Mouse (Mus musculus): ENCODE results near the gene Nol4l.

The Nol4l gene

DNA sequence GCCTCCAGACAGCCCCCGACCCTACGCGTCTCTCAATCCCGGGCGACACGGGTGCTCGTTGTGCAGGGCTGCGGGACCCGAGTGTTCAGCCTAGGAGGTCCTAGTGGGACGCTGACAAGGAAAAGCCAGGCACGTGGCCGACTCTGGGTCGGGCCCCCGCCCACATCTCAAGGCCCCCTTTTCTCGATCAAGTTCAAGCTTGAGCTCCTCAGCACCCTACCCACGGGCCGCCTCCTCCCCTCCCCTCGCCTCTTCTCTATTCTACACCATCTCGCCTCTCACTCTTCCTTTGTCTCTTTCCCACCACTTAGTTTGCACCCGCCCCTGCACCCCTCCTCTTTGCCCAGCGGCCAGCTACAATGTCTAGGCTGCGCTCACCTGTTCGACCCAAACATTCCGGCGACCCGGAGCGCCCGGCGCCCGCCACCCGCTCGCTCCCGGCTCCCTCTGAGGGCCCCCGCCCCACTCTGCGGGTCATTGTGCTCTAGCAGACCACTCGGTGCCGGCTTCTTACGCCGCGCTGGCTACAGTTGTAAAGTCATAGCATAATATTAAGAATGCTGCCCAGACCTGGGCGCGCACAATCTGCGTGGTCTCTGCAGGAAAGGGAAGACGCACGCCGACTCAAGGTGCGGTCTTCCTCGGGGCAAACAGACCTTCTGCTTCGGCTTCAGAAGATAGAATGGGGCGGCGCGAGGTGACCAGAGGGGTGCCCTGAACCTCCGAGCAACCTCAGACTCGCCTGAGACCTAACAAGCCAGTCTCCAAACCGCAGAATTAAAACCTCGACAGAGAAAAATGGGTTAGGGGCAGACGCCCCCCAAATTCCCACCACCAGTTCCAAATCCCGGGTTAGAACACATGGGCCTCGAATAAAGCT, 84.4 kb downstream of the Nol4l start:
- DNase-seq (ENCODE audit: low spot score in 2 of 2) = no peak

DNA sequence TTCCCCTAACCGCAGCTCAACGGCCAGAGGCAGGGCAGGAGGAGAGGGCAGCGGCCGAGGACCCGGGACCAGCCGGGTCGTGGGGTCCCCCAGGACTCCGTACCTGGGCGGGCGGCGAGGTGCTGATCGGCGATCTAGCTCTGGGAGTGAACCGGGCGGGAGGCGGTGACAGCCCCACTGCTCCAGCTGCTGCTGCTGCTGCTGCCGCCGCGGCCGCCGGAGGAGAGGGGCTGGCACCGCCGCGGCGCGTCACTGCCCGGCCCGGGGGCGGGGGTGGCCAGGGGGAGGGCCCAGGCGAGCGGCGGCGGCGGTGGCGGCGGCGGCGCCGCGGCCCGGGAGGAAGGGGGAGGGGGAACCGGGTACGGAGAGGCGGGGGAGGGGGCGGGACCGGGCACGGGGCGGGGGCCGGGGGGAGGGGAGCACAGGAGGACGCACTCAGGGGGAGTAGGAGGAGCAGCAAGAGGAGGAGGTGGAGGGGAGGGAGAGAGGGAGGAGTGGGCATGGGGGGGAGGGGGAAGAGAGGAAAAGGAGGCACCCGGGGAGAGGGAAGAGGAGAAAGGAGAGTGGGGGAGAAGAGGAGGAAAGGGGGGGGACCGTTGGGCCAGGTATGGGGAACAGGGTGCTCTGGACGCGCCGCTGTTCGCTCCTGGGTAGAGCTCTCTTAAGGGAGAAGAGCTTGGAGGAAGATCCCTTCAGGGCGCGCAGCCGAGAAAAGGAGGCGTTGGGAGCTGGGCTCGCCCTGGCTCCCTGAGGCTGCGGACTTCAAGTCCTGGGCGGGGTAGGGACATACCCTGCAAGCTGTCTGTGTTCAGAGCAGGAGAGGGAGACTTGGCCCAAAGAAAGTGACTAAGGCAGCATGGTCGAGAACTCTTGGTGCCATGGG, 85.3 kb downstream of the Nol4l start:
- DNase-seq (ENCODE audit: low spot score in 2 of 2) = peak in 1 of 2 experiments; percentile 50

DNA sequence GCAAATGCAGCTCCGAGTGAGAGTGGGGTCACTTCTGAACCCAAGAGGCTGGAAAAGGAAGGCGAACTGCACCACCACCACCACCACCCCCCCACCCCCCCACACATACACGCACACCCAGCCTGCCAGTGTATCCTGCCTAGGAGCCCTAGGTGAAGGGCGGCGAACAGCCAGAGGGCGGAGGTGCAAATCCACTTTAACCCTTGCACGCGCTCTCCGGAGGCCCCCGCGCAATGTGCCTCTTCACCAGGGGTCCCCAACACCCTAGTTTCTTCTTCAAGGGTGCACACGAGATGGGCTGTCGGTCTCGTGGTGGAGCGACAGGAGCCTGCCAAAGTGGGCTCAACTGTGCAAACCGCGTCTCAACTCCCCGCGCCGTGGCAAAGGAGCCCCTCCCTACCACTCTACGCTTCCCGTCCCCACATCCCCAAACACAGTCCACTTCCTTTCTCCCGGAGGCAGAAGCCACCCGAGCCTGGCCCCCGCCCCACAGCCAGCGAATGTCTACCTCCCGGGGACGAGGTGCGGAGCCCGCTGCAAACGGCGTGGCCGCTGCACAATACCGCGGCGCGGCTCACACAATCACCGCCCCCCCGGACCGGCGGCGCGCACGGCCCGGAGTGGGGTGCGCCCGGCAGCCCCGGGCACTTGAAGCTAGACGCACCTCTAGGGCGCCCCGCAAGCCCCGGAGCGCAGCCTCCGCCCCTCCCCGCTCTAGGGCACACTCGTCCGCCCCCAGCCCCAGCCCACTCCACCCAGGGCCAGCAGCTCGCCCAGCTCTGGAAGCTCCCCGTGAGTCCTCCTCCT, 86.1 kb downstream of the Nol4l start:
- DNase-seq (ENCODE audit: low spot score in 2 of 2) = no peak

DNA sequence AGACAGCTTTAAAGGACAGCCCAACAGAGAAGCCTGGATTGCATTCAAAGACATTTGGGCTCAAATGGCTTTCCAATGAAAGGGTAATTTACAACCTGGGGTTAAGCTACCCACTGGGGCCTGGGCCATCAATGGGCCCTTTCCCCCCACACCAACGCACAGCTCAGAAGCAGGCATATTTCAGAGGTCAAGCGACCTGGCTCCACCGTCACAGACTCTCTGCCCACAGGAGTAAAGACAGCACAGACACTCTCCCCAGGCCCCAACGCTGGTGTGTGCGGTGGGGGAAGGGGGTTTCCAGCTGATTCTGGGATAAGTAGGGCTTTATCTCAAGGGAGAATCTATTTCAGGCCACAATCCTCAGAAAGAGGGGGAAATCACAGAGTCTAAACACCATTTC, 87.1 kb downstream of the Nol4l start:
- DNase-seq (ENCODE audit: low spot score in 2 of 2) = no peak

DNA sequence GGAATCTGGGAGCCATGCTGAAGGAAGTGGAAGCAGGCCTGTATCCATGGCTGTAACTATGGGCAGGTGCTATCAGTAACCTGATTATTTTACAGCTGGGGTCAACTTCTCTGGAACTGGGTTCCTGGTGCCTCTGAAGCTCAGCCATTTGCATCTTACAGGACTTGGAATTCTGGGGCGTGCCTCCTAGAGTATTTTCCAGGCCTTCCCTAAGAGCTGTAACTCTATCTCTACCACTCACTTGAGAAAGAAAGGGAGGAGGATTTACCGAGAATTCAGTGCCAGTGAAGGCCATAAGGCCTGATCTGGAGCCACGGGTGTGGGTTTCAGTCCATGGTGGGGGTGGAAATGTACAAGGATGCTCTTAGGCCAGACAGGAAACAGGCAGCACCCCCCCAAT, 88.5 kb downstream of the Nol4l start:
- no peak for DNase-seq (ENCODE audit: low spot score in 2 of 2)

DNA sequence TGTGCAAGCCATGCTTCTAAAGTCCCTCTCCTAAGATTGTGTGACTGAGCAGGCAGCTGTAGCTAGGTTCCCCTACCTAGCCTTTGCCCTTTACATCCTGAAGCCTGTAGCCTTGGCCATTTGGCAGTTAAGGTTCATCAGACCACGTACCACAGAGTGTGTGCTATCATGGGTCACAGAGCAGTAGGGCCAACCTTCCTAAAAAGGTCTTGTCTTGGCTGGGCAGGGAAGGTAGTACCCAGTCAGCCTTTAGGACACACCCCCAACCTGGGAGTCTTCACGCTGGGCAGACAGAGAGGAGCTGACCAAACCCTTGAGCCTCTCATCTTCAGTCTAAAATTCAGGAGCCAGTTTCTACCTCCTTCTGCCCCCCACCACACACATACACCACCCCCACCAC, 89.0 kb downstream of the Nol4l start:
- DNase-seq (ENCODE audit: low spot score in 2 of 2) = no peak

DNA sequence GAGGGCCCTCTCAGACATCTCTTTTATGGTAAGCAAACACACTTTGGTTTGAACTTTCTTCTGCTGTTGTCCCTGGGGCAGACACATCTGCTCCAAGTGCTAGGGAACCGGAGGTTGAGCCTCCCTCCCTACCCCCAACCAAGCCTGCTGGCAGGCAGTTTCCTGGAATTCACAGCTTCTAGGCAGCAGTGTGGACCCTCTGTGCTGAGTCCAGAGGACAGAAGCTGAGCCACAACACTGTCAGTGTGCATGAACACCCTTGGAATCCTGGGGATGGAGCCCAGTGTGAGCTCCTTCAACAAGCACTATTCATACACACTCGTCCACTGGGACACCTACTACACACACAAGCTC, 92.5 kb downstream of the Nol4l start:
- DNase-seq (ENCODE audit: low spot score in 2 of 2) = no peak

DNA sequence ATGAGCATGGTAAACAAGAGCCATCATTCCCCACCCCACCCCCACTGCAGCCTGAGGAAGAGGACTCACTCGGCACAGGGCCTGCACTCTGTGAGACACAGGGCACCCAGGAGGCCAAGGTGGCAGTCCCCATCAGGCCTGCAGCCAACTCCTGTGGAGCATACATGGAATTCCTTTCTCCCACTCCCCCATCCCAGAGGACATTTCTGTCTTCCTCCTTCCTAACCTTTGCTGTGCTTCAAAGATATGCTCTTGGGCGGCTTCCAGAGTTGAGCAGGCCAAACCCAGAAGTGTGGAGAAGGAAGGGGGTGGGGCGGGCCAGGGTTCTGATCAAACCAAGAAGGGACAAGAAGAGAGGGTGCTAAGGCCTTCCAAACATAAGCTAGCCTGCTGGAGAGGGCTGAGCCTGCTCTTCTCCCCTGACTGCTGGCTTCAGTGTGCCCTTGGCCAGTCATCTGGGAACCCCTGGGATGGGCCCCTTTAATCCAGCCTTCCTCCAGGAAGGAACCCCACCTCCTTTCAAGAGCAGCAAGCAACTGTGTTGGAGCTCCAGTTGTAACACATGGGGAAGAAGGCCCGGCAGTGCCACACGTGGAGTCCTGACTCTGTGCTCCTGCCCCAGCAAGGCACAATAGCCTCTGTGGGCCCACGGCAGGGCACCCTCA, 93.0 kb downstream of the Nol4l start:
- DNase-seq (ENCODE audit: low spot score in 2 of 2) = no peak

DNA sequence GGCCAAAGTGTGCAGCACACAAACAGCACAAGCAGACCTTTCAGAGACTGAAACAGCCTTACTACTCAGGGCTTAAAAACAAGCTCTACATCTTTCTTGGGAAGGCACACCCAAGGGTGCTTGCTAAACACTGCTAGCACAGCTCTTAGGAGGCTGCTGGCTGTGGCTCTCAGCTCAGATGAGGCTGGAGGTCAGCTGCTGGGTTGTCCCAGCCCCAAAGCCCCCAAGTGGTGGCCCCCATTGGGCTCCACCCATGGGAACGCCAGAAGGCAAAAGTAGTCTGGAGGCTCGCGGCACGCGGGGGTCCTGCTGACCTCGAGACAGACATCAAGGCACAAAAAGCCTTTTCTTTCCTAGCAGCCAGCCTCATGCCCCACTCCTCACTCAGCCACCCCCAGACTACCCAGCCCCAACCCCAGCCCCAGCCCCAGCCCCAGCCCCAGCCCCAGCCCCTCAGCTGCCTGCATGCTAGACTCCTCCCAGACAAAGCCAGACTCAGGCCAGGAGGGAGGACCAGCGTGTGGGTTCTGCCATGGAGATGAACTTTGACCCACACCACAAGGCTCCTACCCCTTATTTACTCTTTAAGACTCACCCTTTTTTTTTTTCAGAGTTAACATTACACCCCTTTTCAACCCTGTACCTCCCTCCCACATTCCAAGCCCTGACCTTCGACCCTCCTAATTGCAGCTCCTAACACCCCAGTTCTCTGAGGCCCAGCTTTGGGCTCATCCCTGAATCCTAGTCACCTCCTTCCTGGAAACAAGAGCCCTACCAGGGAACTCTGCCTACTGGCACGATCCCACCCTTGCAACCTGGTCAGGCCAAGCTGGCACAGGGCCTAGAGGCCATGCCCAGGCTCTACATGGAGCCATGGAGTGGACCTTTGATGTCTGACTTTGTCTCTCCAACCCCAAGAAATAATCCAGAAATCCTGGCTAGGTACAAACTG, 94.6 kb downstream of the Nol4l start:
- DNase-seq (ENCODE audit: low spot score in 2 of 2) = no peak

DNA sequence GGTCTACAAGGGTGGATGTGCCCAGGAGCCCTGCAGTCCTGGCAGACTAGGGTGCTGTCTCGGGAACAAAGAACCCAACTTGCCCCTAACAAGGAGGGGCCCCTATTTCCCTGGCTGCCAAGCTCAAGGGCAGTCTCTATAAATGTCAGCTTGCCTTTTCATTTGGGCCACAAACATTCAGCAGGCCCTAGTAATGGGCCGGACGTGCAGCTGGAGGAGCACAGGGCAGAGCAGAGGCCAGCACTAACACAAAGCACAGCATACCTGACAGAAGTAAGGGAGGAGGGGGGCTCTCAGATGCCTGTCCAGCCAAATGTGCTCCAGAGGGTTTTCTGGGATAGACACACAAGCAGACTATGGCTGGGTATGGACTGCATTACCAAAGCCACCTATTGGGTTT, 95.9 kb downstream of the Nol4l start:
- no peak for DNase-seq (ENCODE audit: low spot score in 2 of 2)

DNA sequence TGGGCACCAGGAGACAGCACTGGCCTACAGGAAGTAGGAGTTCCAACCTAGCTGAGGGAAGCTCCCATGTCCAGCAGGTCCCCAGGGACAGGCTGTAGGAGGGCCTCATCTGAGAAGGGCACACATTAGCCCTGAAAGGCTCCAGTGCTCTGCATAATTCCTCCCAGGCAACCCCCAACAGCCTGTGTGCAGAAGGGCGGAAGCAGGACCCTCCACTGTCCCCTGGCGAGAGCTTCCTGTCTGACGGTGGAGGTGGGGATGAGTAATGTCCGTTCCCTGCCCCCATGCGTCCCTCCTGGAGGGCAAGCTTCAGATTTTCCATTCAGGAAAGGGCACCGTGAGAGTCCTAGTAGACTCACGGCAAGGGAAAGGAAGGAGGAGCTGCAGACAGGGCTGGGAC, 97.3 kb downstream of the Nol4l start:
- no peak for DNase-seq (ENCODE audit: low spot score in 2 of 2)

DNA sequence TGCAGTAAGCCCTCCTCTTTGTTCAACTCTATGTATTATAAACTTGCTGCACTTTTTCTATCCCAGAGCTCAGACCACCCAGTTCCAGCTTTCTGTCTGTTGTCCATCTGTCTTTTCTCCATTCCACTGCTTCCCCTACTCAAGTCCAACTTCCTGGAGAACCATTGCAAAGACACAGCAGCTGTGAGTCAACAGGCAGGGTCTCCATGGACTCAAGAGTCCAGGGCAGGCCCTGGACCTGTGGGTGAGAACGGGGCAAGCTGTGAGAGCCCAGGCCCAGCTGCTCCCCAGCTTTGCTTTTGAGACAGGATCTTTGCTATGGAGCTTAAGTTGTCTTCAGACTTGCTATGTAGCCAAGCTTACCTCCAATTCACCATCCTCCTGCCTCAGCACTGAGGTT, 99.2 kb downstream of the Nol4l start:
- no peak for DNase-seq (ENCODE audit: low spot score in 2 of 2)

DNA sequence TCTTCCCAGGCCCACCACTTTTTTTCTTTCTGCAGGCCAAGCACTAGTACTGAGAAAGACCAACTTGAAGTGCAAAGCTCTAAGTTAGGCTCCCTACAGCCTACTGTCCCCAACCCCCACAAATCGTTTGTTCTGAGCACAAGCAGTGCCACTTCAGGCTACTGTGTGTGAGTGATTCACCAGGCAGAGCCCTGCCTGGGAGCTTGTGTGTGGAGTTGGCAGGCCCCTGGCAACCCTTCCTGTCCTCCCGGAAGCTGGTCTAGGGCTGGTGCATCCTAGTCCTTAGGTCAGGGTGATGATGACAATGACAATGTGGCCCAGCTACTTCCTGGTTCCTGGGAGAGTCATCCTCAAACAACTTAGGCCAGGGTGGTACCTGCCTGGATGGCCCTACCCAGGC, 101.3 kb downstream of the Nol4l start:
- DNase-seq (ENCODE audit: low spot score in 2 of 2) = no peak

DNA sequence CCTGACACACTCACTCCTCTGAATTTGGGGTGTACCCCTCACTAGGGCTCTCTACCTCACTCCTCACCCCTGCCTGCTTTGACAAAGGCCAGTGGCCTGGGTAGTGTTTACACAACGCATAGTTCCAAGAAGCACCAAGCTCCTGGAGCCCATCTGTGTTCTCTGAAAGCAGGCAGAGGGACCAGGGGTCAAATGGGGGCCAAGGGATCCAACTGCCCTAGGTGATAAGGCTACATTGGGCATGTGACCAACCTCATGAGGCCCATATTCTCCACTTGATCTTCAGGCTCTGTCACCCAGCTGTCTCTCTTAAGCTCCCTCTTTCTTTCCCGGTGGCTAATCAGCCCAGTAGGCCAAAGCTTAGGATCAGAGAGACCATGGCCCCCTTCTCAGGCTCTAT, 102.8 kb downstream of the Nol4l start:
- no peak for DNase-seq (ENCODE audit: low spot score in 2 of 2)

DNA sequence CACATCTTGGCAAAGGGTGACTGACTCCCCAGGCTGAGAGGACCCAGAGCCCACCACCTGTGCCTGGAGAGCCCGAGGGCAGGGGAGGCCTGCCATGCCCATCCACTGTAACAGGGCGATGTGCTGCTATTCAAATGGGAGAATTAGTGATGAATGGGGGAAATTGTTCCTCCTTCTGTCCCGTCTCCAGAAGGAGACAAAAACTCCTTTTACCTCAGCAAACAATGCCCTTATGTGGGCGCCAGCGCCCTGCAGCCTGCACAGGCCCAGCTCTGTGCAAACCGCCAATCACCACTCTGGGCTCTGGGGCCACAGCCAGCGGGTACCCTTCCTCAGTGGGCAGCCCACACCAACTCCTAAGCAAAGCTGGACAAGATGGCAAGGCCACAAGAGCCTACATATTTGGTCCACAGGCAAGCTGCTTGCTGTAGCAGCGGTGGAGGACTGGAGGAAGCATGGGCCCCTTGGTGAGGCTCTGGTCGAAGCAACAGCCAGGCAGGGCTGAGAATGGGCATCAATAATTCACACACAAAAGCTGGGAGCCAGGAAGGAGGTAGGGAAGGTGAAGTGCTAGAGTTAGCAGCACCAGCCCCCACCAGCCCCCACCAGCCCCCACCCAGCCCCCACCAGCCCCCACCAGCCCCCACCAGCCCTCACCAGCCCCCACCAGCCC, 103.6 kb downstream of the Nol4l start:
- peak in 1 of 2 experiments; percentile 68 for DNase-seq (ENCODE audit: low spot score in 2 of 2)

DNA sequence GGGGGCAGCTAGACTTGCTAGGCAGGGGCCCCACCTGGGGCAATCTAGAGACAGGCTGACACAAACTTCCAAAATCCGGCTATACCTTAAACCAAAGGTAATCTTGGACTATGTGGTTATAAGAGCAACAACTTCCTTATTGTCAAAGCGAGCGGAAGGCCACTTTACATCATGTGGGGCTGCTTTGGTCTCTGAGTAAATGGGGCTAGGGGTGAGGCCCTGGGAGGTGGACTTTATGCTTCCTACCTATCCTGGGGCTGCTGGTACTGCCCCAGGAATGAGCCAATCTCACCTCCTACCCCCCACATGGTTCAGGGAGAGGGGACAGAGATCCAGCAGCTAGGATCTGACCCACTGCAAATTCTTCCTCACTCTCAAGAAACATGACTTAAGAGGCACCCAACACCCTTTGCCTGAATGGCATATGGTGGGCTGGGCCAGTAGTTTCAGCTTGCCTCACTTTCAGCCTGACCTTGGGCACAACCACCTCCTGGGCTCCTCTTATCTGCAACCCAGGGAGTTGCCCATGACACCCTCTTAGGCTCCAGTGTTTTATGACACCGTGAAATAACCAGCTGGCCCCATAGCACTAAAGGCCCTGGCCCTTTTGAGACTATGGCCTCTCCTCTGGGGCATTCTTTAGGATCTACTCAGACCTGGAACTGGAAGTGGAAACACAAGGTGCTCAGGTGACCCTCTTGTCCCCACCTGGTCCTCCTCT, 104.5 kb downstream of the Nol4l start:
- DNase-seq (ENCODE audit: low spot score in 2 of 2) = no peak

DNA sequence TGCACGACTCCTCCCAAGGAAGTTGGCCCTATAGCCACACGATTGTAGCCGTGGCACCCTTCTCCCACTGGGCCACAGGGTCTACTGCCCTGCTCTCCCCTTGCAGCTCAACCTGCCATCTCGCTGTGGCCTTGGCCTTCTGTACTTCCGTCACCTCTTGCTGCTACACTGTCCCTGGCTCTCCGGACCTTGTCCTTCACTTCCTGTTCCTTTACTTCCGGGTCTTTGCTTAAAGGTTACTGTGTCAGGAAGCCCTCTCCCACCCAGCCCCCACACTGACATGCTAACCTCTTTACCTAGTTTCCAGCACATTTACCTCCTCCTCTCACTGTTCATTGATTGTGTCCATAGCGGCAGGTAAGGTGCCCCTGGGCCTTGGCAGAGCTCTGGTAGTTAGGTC, 105.2 kb downstream of the Nol4l start:
- DNase-seq (ENCODE audit: low spot score in 2 of 2) = no peak

DNA sequence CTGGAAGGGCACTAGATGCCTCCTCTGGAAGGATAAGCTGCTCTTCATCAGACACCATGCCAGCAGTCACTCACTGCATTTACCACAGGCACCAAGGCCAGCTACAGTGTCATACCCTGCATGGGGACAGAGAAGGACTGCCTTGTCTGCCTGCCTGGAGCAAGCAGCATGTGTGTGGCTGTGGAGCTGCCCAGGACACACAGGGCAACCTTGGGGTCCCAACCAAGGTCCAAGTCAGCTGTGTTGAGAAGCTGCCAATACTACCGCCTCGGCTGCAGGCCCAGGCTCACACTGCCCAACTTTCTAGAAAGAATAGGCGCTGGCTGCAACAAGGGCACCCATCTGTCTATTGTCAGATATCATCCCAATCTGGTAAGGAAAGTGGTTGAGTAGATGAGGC, 106.7 kb downstream of the Nol4l start:
- DNase-seq (ENCODE audit: low spot score in 2 of 2) = no peak

DNA sequence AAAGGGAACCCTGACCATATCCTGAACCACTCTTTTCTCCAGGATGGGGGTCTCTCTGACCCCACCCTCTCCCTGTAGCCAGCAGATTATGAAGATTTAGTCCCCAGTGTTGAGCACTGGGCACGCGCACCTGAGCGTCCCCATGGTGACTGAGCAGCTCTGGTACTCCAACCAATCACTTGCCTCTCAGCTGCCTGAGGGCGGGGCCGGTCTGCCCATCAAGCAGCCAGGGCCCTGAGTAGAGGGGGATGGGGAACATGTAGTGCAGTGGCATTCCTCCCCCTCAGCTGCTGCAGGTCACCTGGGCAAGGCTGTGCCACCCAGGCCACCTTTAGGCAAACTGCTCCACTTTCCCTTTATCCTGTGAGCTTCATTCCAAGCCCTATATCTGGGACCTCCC, 107.7 kb downstream of the Nol4l start:
- no peak for DNase-seq (ENCODE audit: low spot score in 2 of 2)

All from left cerebral cortex, adult 9 months (tissue).